Mouse (Mus musculus): Measurements from ENCODE around the gene Il18.
"Not testable (repeated sequence)": the region's sequence is repeated elsewhere in the genome, so short reads cannot be mapped to it uniquely, and the experiment has no call there.

Gene Il18

GRCm38 (mm10) chr9:50603189-50603997 lies 48.8 kb downstream of the Il18 start, which contains the start of the genes Sdhd and Timm8b:
Gene Sdhd, minus strand, starts transcription at chr9:50603812.
Gene Timm8b, plus strand, starts transcription at chr9:50603910.
- peak; percentile 85 to 90 for DNase-seq (ENCODE audit: low spot score in 2 of 2)

DNA sequence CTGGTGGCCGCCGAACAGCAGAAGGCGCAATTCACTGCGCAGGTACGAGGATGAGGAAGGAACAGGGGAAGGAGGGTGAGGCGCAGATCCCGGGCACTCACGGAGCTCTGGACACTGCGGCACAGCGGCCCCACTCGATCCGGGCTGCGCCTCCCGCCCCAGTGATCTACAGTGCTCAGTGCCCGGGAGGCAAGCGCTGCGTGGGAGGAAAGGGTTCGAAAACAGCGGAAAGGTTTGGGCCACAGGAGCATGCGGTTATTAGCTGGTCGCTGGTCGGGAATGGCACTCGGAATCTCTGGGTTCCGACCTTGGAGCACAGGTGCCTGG lies 49.3 kb downstream of the Il18 start:
- no peak for DNase-seq (ENCODE audit: low spot score in 2 of 2)

DNA sequence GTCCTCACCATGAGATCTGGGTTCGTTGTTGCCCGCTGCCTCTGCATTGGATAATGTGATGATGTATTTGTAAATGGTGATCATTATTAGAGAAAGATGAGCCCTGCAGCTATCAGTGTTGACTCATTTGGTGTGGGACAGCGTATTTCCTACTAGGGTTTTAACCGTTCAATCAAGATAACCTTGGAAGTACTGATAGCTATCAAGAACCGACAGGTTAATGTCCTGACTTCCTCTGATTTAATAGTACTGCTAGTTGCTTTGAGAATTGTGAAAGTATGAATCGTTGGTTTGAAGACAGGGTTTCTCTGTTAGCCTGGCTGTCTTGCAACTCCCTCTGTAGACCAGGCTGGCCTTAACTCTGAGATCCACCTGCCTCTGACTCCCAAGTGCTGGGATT lies 49.7 kb downstream of the Il18 start:
- no peak for DNase-seq (ENCODE audit: low spot score in 2 of 2)

DNA sequence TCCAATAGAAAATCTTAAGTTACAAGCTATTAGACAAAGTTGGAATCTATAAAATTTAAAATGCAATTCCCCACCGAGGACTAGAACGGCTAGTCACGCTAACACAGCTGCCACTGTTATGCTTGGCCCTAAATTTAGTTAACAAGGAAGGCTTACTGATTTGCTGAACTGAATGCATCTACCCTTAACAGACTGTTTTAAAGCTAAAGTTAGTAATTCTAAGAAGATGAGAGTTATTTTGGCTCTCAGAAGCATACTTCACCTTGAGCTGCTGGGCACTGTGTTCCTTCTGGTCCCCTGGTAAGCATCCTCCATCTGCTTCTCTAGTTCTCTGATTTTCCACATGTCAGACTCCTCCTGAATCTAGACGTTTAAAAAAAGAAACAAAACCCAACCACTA lies 57.5 kb downstream of the Il18 start:
- no peak for DNase-seq (ENCODE audit: low spot score in 2 of 2)

- DNase-seq (ENCODE audit: low spot score in 2 of 2), result no peak
Observed at GRCm38 (mm10) chr9:50616161-50616560, 61.5 kb downstream of the Il18 start.

DNA sequence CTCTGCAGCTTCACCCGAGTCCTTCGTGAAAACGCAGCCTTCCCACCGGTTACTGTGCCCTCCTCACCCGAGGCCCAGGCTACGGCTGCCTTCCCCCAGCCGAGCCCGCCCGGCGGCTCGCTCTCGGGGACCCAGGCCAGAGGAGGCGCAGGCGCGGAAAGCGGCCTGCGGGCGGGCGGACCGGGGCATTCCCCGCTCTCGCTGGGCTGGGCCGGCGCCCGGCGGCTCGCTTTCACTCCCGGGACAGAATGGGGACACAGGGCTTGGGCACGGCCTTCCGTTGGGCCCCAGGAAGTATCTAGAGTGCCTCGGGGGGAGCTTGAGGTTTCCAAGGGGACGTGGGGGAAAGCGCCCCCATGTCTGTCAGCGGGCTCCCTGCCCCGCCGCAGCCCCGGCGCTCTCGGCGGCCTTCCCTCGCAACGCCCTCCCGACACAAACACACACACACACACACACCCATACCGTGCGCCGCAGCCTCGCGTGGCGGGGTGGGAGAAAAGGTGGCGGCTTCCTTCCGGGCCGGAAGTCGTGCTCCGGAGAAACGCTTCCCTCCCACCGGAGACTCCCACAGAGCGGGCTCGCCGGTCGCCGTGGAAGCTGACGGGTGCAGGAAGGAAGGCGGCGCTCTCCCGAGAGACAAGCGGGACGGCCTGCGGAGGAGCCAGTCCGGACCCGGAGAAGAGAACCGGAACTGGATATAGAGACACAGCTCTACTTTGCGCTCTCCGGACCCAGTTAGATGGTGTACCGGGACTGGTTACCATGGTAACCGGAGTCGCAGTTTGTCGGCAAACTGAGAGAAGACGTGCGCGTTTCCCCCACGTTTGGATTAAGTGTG lies 62.4 kb downstream of the Il18 start, which contains the start of the genes Pih1d2 and Nkapd1:
Gene Pih1d2 (plus strand): TSS at position 556 of the 838 bp plus-strand sequence.
Gene Nkapd1 (minus strand): TSS at position 699 of the 838 bp plus-strand sequence.
- peak; percentile 76 to 88 for DNase-seq (ENCODE audit: low spot score in 2 of 2)

GRCm38 (mm10) chr9:50617794-50618330 lies 63.2 kb downstream of the Il18 start:
- no peak for DNase-seq (ENCODE audit: low spot score in 2 of 2)

- DNase-seq (ENCODE audit: low spot score in 2 of 2), result not testable (repeated sequence)
Observed at GRCm38 (mm10) chr9:50630903-50631302, 76.3 kb downstream of the Il18 start.

Measured in spleen, postnatal 14 days (tissue).